In the genomic region with DNA sequence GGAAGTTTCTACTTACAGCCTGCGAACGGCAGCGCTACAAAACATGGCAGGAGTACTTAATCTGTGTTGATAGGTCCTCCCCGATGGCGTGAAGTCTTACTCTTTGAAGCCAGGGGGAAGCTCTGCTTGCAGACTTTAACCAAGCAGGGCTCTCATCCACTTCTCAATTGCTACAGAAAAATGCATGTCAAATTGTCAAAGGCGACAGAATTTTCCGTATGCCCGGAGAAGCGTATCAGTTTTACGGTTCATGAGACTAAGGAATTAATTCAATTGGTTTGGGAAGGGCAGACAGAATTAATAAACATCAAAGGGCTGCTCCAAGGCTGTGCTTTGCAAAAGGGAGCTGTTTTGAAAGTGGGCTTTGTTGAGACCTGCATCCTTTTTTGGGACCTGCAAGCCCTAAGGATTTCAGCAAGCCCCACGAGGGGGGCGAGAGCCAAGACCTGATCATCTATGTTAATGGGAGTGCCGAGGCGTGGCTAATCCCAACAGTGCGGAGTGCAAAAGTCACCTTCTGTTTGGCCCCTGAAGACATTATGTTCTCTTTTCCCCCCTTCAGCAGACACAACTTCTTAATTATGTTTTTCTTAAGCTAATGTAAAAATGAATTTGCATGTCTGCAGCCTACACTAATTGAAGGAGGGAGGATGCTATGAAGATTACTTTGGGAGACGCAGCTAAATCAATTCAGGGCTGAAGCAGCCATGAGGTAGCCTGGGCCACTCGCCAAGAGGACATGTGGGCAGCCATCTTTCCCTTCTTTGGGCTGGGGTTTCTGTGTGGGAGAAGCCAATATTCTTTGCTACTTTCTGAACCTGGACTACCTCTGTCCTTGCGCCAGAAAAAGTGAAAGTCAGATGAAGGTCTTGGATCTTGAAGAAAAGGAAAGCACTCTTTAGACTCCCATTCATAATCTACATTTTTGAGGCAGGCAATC, we compare ENCODE assay signal across 16 mouse cellular contexts.
DNase-seq lines count a peak whose midpoint lies in the region; ATAC-seq lines count a peak whose summit lies in the region.
"Had no signal": no experiment of that assay in that cellular context is flagged by ENCODE, and none has a peak within 500 bp of the region (broad histone marks: within the 10 kb centered on the region; RNA-seq: fewer than 3 reads in every experiment).

No protein-coding gene starts in this region.

- no peaks in the 10 kb centered on the region for H3K4me1 ChIP-seq in forebrain, embryonic 14.5 days (ENCODE audit: control insufficient read depth, insufficient read depth, low read length)
- no peaks in the 10 kb centered on the region for H3K4me1 ChIP-seq in forebrain, embryonic 13.5 days
- H3K4me1 ChIP-seq in midbrain, embryonic 11.5 days (ENCODE audit: control insufficient read depth, insufficient read depth, low read length): no peaks in the 10 kb centered on the region
- H3K4me1 ChIP-seq: megakaryocyte, embryonic 14.5 days had no signal

- H3K27ac ChIP-seq in forebrain, embryonic 14.5 days (ENCODE audit: low read depth, low read length): no peak overlapping the region
- no peak overlapping the region for H3K27ac ChIP-seq in forebrain, embryonic 13.5 days
- no peak overlapping the region for H3K27ac ChIP-seq in midbrain, embryonic 11.5 days (ENCODE audit: low read depth, low read length)
- H3K27ac ChIP-seq: gastrocnemius, adult 2 months had no signal

- no peaks in the 10 kb centered on the region for H3K27me3 ChIP-seq in forebrain, embryonic 14.5 days (replicated peaks; ENCODE audit: control insufficient read depth, insufficient read depth, low read length)
- H3K27me3 ChIP-seq in forebrain, embryonic 13.5 days: no peaks in the 10 kb centered on the region
- H3K27me3 ChIP-seq in midbrain, embryonic 11.5 days (ENCODE audit: control insufficient read depth, insufficient read depth, low read length): no peaks in the 10 kb centered on the region; the same call in 1 of the 2 replicates
- H3K27me3 ChIP-seq: megakaryocyte, embryonic 14.5 days had no signal

- H3K9me3 ChIP-seq in forebrain, embryonic 14.5 days (replicated peaks; ENCODE audit: control insufficient read depth, low read length): no peaks in the 10 kb centered on the region
- peaks cover 8% of the 10 kb centered on the region for H3K9me3 ChIP-seq in forebrain, embryonic 13.5 days (replicated peaks)
- H3K9me3 ChIP-seq in midbrain, embryonic 11.5 days (ENCODE audit: control insufficient read depth, low read length): peaks cover 7% of the 10 kb centered on the region; the same call in 1 of the 2 replicates

- no peak for ATAC-seq in forebrain, embryonic 14.5 days
- ATAC-seq in forebrain, embryonic 13.5 days: no peak
- peak; percentile 83 for ATAC-seq in midbrain, embryonic 11.5 days (ENCODE audit: low FRiP score)
- no peak for ATAC-seq in granulocyte monocyte progenitor cell, adult 5-6 weeks (replicated peaks; ENCODE audit: poor library complexity, severe bottlenecking)
- ATAC-seq: intestine, postnatal 0 days had no signal

- H3K9ac ChIP-seq in forebrain, embryonic 14.5 days (ENCODE audit: low read length): no peak overlapping the region
- H3K9ac ChIP-seq in forebrain, embryonic 13.5 days: no peak overlapping the region
- no peak overlapping the region for H3K9ac ChIP-seq in midbrain, embryonic 11.5 days (ENCODE audit: low read length)

- no peak overlapping the region for H3K4me2 ChIP-seq in forebrain, embryonic 14.5 days (ENCODE audit: low read length)
- no peak overlapping the region for H3K4me2 ChIP-seq in forebrain, embryonic 13.5 days
- no peak overlapping the region for H3K4me2 ChIP-seq in midbrain, embryonic 11.5 days
- H3K4me2 ChIP-seq: heart, embryonic 11.5 days had no signal

- H3K4me3 ChIP-seq in forebrain, embryonic 14.5 days (ENCODE audit: low read depth, low read length): no peak overlapping the region
- no peak overlapping the region for H3K4me3 ChIP-seq in forebrain, embryonic 13.5 days
- no peak overlapping the region for H3K4me3 ChIP-seq in midbrain, embryonic 11.5 days (ENCODE audit: low read depth, low read length)
- H3K4me3 ChIP-seq: gastrocnemius, adult 2 months; megakaryocyte, embryonic 14.5 days had no signal

- WGBS in forebrain, embryonic 14.5 days: 60% methylated on average over 18 of the region's 18 CpGs
- 56% methylated on average over 18 of the region's 18 CpGs for WGBS in forebrain, embryonic 13.5 days
- WGBS in midbrain, embryonic 11.5 days: 42% methylated on average over 18 of the region's 18 CpGs

- H3K36me3 ChIP-seq in forebrain, embryonic 14.5 days (ENCODE audit: control insufficient read depth, insufficient read depth, low read length): no peaks in the 10 kb centered on the region
- no peaks in the 10 kb centered on the region for H3K36me3 ChIP-seq in forebrain, embryonic 13.5 days (ENCODE audit: poor library complexity, severe bottlenecking)
- H3K36me3 ChIP-seq in midbrain, embryonic 11.5 days (ENCODE audit: control insufficient read depth, insufficient read depth, low read length): no peaks in the 10 kb centered on the region

- peak; percentile 22 for DNase-seq in forebrain, embryonic 14.5 days (ENCODE audit: low spot score)
- peak; percentile 4 for DNase-seq in ZHBTc4 (ENCODE audit: low read depth, low spot score)
- peak; percentile 23 for DNase-seq in forelimb bud, embryonic 11.5 days (ENCODE audit: low read depth, low spot score)
- peak; percentile 84 for DNase-seq in midbrain, embryonic 11.5 days (ENCODE audit: low spot score, missing footprints)
- DNase-seq in thymus, postnatal 10 days (ENCODE audit: low spot score in 2 of 2): no peak
- no peak for DNase-seq in lung, adult 18-20 months
- DNase-seq: cerebellum, adult 11 months; gastrocnemius, adult 2 months; heart, postnatal 36 days; kidney, postnatal 36 days; liver had no signal

Comparison
In these comparisons a context has a peak if more than half of its experiments do, and no peak if none do; other contexts are left out.
1. DNase-seq: peak in forebrain, embryonic 14.5 days (single experiment), ZHBTc4 (single experiment), forelimb bud, embryonic 11.5 days (single experiment) and midbrain, embryonic 11.5 days (single experiment); none in thymus, postnatal 10 days (0 of 2) and lung, adult 18-20 months (0 of 2).